Mouse (Mus musculus) ES-E14 (cell line): ENCODE measurements at regions not wholly inside any gene's neighbourhood (a gene's known extent, or its start where the extent isn't known, plus 50 kb on each side); places are given as distances from the start of the nearest gene placed in this dataset.

Source experiments
- HCFC1 ChIP-seq: IDR thresholded peaks from 2 replicates; pipeline ENCODE4 v1.6.1; 2012; ENCODE audit warnings: low read length, inconsistent platforms, borderline replicate concordance; ENCODE audit not compliant: insufficient read depth
- MAFK ChIP-seq: IDR thresholded peaks from 2 replicates; pipeline ENCODE4 v1.6.1; 2014; ENCODE audit warnings: mild to moderate bottlenecking, low read depth, low read length, inconsistent platforms; ENCODE audit not compliant: insufficient read depth
- ZC3H11A ChIP-seq: IDR thresholded peaks from 2 replicates; pipeline ENCODE4 v1.6.1; 2012; ENCODE audit warnings: low read depth, mild to moderate bottlenecking, inconsistent platforms, low read length, borderline replicate concordance
- ZNF384 ChIP-seq: IDR thresholded peaks from 2 replicates; pipeline ENCODE4 v1.6.1; 2012; ENCODE audit warnings: low read depth, low read length, inconsistent platforms

DNA sequence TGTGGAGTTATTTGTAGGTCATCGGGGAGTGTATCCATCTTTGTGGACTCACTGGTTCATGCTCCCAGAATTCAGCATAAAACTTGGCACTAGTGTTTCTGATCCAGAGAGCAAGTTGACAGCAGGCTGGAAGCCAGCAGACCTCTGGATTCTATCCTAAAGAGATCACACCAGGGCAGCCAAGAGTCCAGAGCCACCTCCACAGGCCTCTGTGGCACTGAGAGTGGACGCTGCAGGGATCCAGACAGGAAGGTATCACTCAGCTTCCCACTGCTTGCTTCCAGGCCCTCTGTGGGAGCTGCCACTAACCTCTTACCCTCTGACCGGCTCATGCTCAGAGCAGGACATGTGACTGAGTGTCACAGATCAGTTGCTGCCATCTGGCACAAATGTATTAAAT is 69.8 kb upstream of the Plcl2 start:
- no peak for TF ChIP-seq ZNF384
- no peak for TF ChIP-seq HCFC1
- no peak for TF ChIP-seq ZC3H11A
- no peak for TF ChIP-seq MAFK
